Mouse (Mus musculus) spleen, postnatal 36 days (tissue): ENCODE data around the gene Pts.

Experiments
- DNase-seq, 2 experiments: peaks; one replicate each; pipeline ENCODE4 v3.0.0; 2022; ENCODE audit warnings: low spot score in 2 of 2, mixed read lengths in 1 of 2

Gene Pts

GRCm38 (mm10) chr9:50530890-50531289 is 2.4 kb upstream of the Pts start:
- no peak for DNase-seq

- no peak for DNase-seq
Observed at GRCm38 (mm10) chr9:50527860-50528259, 664 bp downstream of the Pts start.

GRCm38 (mm10) chr9:50525585-50525984 is 2.9 kb downstream of the Pts start:
- no peak for DNase-seq

GRCm38 (mm10) chr9:50524936-50525335 is 3.6 kb downstream of the Pts start:
- DNase-seq: no peak

GRCm38 (mm10) chr9:50522574-50522973 is 6.0 kb downstream of the Pts start:
- no peak for DNase-seq

GRCm38 (mm10) chr9:50521562-50521961 is 7.0 kb downstream of the Pts start:
- DNase-seq: no peak

- no peak for DNase-seq
Observed at GRCm38 (mm10) chr9:50520748-50521147, 7.8 kb downstream of the Pts start.

GRCm38 (mm10) chr9:50518781-50519180 is 9.7 kb downstream of the Pts start:
- no peak for DNase-seq

- DNase-seq: no peak
Observed at GRCm38 (mm10) chr9:50515462-50515861, 13.1 kb downstream of the Pts start.

GRCm38 (mm10) chr9:50507570-50507969 is 21.0 kb downstream of the Pts start:
- no peak for DNase-seq

GRCm38 (mm10) chr9:50505405-50505804 is 23.1 kb downstream of the Pts start:
- DNase-seq: no peak

- DNase-seq: no peak
Observed at GRCm38 (mm10) chr9:50502949-50503348, 25.6 kb downstream of the Pts start.

GRCm38 (mm10) chr9:50500974-50501501 is 27.5 kb downstream of the Pts start:
- peak in 1 of 2 experiments; percentile 19 for DNase-seq

GRCm38 (mm10) chr9:50500467-50500973 is 28.0 kb downstream of the Pts start:
- no peak for DNase-seq

- no peak for DNase-seq
Observed at GRCm38 (mm10) chr9:50499781-50500180, 28.7 kb downstream of the Pts start.

GRCm38 (mm10) chr9:50498815-50499214 is 29.7 kb downstream of the Pts start:
- no peak for DNase-seq

- no peak for DNase-seq
Observed at GRCm38 (mm10) chr9:50497536-50497935, 31.0 kb downstream of the Pts start.

- no peak for DNase-seq
Observed at GRCm38 (mm10) chr9:50497076-50497475, 31.4 kb downstream of the Pts start.

GRCm38 (mm10) chr9:50496546-50496945 is 32.0 kb downstream of the Pts start:
- DNase-seq: no peak

GRCm38 (mm10) chr9:50496151-50496505 is 32.4 kb downstream of the Pts start:
- DNase-seq: no peak

- DNase-seq: no peak
Observed at GRCm38 (mm10) chr9:50495405-50496150, 32.9 kb downstream of the Pts start.

- DNase-seq: no peak
Observed at GRCm38 (mm10) chr9:50494311-50494710, 34.2 kb downstream of the Pts start, which contains the start of gene Plet1. TSS of gene Plet1 (plus strand) at chr9:50494525.

GRCm38 (mm10) chr9:50493777-50494176 is 34.7 kb downstream of the Pts start:
- DNase-seq: no peak
